ENCODE assay signal across 7 mouse cellular contexts in genomic region chr1:133033316-133034090, GRCm38 (mm10). TPM values are rescaled to one million over a fixed set of nuclear protein-coding genes. Genes with fewer than 3 reads are reported as not detected.
DNase-seq lines count a peak whose midpoint lies in the region; ATAC-seq lines count a peak whose summit lies in the region.

No protein-coding gene starts in this region.

- DNase-seq in ZHBTc4 (ENCODE audit: low read depth, low spot score) = peak; percentile 93
- DNase-seq in cerebellum, postnatal 10 days = peak; percentile 63 to 67
- peak; percentile 48 to 70 for DNase-seq in frontal cortex, postnatal 14 days (ENCODE audit: low spot score in 2 of 2)
- peak; percentile 42 to 85 for DNase-seq in left cerebral cortex, adult 9 months (ENCODE audit: low spot score in 2 of 2)
- peak; percentile 68 for DNase-seq in right cerebral cortex, postnatal 25 days

- peak; percentile 71 for ATAC-seq in inflammation-experienced regulatory T-cells, adult 6 months
- peak; percentile 66 for ATAC-seq in megakaryocyte, adult 5-6 weeks (ENCODE audit: poor library complexity, severe bottlenecking)

RNA-seq across cellular contexts. Expression of gene Mdm4, which starts 3.1 kb away (rescaled TPM):
- polyA plus RNA-seq in inflammation-experienced regulatory T-cells, adult 6 months (2017; shearing (Covaris generic)) = 100 to 1,000 TPM in 1 of 3 experiments, 10 to 100 TPM in 2; 94.1 to 139 (median 98.6) TPM
- total RNA-seq in megakaryocyte, adult 5-6 weeks (2015) = 66.6 and 69.0 TPM in 2 replicates
- total RNA-seq in megakaryocyte, adult 5-6 weeks (2017) = 88.5 and 97.9 TPM in 2 replicates

RNA-seq across cellular contexts. Expression of gene Pik3c2b, which starts 12.0 kb away (rescaled TPM):
- under 1 TPM; 0.36 to 0.67 (median 0.61) TPM for polyA plus RNA-seq in inflammation-experienced regulatory T-cells, adult 6 months (2017; shearing (Covaris generic))
- total RNA-seq in megakaryocyte, adult 5-6 weeks (2015) = 0.67 and 1.1 TPM in 2 replicates
- 0.48 and 0.98 TPM in 2 replicates for total RNA-seq in megakaryocyte, adult 5-6 weeks (2017)

Comparison
In these comparisons a context has a peak if more than half of its experiments do, and no peak if none do; other contexts are left out.
1. Peak in every context shown above with its lines: DNase-seq and ATAC-seq.